Mouse (Mus musculus) heart, adult 9 months (tissue): ENCODE measurements around the gene Rnf41.

Experiments used
- DNase-seq, 2 experiments: peaks; one replicate each; pipeline ENCODE4 v3.0.0; 2022; ENCODE audit warnings: low spot score in 2 of 2

Rnf41 gene

GRCm38 (mm10) chr10:128411211-128412054 lies at the start of gene Rnf41, which contains the start of gene Nabp2:
Gene Rnf41 (plus strand): TSS chr10:128411657.
Gene Nabp2 (minus strand): TSS chr10:128411492.
- DNase-seq: peak; percentile 95 to 96

- DNase-seq: no peak
These were observed 49.6 kb upstream of the Rnf41 start for GRCm38 (mm10) chr10:128361836-128362235.

- DNase-seq: peak in 1 of 2 experiments; percentile 58
These were observed 48.9 kb upstream of the Rnf41 start for GRCm38 (mm10) chr10:128362568-128362967.

- DNase-seq: peak in 1 of 2 experiments; percentile 87
These were observed 43.5 kb upstream of the Rnf41 start for GRCm38 (mm10) chr10:128367899-128368401.

GRCm38 (mm10) chr10:128368402-128369217 lies 42.8 kb upstream of the Rnf41 start, which contains the start of gene Coq10a:
Gene Coq10a (minus strand): TSS chr10:128368997.
- DNase-seq: peak; percentile 94 to 96

GRCm38 (mm10) chr10:128369218-128369543 lies 42.3 kb upstream of the Rnf41 start:
- DNase-seq: no peak

GRCm38 (mm10) chr10:128369599-128369998 lies 41.9 kb upstream of the Rnf41 start:
- no peak for DNase-seq

GRCm38 (mm10) chr10:128370021-128370420 lies 41.4 kb upstream of the Rnf41 start:
- DNase-seq: no peak

- DNase-seq: no peak
These were observed 40.9 kb upstream of the Rnf41 start for GRCm38 (mm10) chr10:128370601-128371000.

GRCm38 (mm10) chr10:128372142-128372541 lies 39.3 kb upstream of the Rnf41 start:
- DNase-seq: no peak

- DNase-seq: peak; percentile 68 to 75
These were observed 38.3 kb upstream of the Rnf41 start for GRCm38 (mm10) chr10:128372989-128373748.

GRCm38 (mm10) chr10:128374393-128374792 lies 37.1 kb upstream of the Rnf41 start:
- no peak for DNase-seq

- DNase-seq: no peak
These were observed 35.4 kb upstream of the Rnf41 start for GRCm38 (mm10) chr10:128376099-128376454.

- DNase-seq: peak; percentile 87
These were observed 34.8 kb upstream of the Rnf41 start, which contains the start of gene Ankrd52 for GRCm38 (mm10) chr10:128376455-128377211. Gene Ankrd52 (plus strand): TSS chr10:128377115.

- no peak for DNase-seq
These were observed 34.1 kb upstream of the Rnf41 start for GRCm38 (mm10) chr10:128377222-128377939.

- no peak for DNase-seq
These were observed 33.5 kb upstream of the Rnf41 start for GRCm38 (mm10) chr10:128377940-128378448.

- no peak for DNase-seq
These were observed 33.0 kb upstream of the Rnf41 start for GRCm38 (mm10) chr10:128378462-128378861.

GRCm38 (mm10) chr10:128379260-128379659 lies 32.2 kb upstream of the Rnf41 start:
- no peak for DNase-seq

- DNase-seq: no peak
These were observed 30.9 kb upstream of the Rnf41 start for GRCm38 (mm10) chr10:128380565-128380964.

GRCm38 (mm10) chr10:128382482-128382881 lies 29.0 kb upstream of the Rnf41 start:
- DNase-seq: no peak
